Mouse (Mus musculus): ENCODE data around the gene Eomes. TPM values are rescaled to one million over a fixed set of nuclear protein-coding genes. Genes with fewer than 3 reads are reported as not detected.

The Eomes gene
- total and polyA plus RNA-seq, 2 experiments from 2014 or later, result 0.19 to 2.2 TPM

DNA sequence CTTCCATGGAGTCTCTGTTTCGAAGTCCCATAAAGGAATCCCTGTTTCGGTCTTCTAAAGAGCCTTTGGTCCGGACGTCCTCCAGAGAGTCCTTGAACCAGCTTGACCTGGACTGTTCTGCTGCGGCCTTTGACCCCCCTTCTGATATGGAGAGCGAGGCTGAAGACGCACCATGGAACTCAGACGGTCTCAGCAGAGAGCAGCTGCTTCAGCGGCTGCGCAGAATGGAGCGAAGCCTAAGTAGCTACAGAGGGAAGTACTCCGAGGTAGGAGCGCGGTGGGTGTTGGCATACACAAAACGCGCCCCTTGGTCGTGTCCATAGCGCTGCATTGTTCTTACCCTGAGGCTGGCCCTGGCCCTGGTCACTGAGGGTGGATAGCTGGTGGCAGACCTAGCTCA is 49.0 kb downstream of the Eomes start:
- WGBS, result 91% methylated on average over 18 of the region's 18 CpGs
- Histone ChIP-seq H3K9me3 (ENCODE audit: low read length) (no peaks in the 10 kb centered on the region), H3K36me3 (ENCODE audit: insufficient read depth, low read length) (peaks cover 41% of the 10 kb centered on the region), H3K4me2 (ENCODE audit: low read depth, low read length, poor library complexity, severe bottlenecking) (no peak overlapping the region), H3K27ac (ENCODE audit: low read depth, low read length) (no peak overlapping the region), H3K4me1 (ENCODE audit: insufficient read depth, low read length) (no peaks in the 10 kb centered on the region), H3K27me3 (ENCODE audit: insufficient read depth, low read length) (no peaks in the 10 kb centered on the region), H3K4me3 (ENCODE audit: low read depth, low read length) (no peak overlapping the region), H3K9ac (replicated peaks; ENCODE audit: low read length, poor library complexity, severe bottlenecking) (no peak overlapping the region)
- DNase-seq (ENCODE audit: low spot score), result no peak
- ATAC-seq (ENCODE audit: low FRiP score), result no peak
- TF ChIP-seq CTCF (IDR thresholded peaks at IDR 0.05), result no peak

DNA sequence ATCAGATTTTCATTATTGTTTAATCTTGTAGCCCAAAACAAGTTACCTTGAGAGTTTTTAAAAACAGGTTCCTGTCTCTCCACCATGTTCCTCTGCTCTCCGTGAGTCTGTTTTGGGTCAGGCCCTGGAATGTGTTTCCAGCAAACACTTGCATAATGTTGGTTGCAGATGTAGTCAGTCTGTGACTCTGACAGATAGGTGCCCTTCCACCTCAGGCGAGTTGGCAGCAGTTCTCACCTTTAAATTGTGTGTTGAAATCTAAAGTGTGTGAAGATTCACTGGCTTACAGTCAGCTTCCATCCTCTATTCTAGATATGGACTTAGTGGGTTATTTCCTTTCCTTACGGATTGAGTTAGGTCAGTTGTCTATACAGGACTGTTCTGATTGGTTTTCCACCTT is 51.8 kb downstream of the Eomes start:
- Histone ChIP-seq H3K4me1 (ENCODE audit: insufficient read depth, low read length) (no peaks in the 10 kb centered on the region), H3K4me2 (ENCODE audit: low read depth, low read length, poor library complexity, severe bottlenecking) (no peak overlapping the region), H3K27ac (ENCODE audit: low read depth, low read length) (no peak overlapping the region), H3K36me3 (ENCODE audit: insufficient read depth, low read length) (peaks cover 51% of the 10 kb centered on the region), H3K27me3 (ENCODE audit: insufficient read depth, low read length) (no peaks in the 10 kb centered on the region), H3K9me3 (ENCODE audit: low read length) (no peaks in the 10 kb centered on the region), H3K9ac (replicated peaks; ENCODE audit: low read length, poor library complexity, severe bottlenecking) (no peak overlapping the region), H3K4me3 (ENCODE audit: low read depth, low read length) (no peak overlapping the region)
- WGBS, result 93% methylated on average over 3 of the region's 3 CpGs
- no peak for DNase-seq (ENCODE audit: low spot score)
- ATAC-seq (ENCODE audit: low FRiP score), result no peak
- TF ChIP-seq CTCF (IDR thresholded peaks at IDR 0.05), result no peak

DNA sequence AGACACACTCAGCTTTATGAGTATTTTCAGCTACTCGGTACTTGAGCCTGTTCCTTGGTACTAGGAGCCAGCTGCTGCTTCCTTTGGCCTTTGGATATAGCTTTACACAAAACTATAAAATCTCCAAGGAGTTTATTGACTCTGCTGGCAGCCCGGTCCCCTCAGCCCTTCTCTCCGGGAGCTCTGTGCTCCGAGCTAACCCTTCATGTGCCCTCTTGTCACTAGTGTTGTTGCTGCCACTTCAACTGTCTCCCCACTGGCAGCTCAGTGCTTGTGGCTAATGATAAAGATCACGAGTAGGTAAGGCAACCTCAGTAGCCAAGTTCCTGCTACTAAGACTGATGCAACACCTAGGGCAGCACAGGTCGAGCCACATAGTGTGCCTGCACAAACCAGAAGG is 52.7 kb downstream of the Eomes start:
- Histone ChIP-seq H3K4me2 (ENCODE audit: low read depth, low read length, poor library complexity, severe bottlenecking) (no peak overlapping the region), H3K4me1 (ENCODE audit: insufficient read depth, low read length) (no peaks in the 10 kb centered on the region), H3K27ac (ENCODE audit: low read depth, low read length) (no peak overlapping the region), H3K9ac (replicated peaks; ENCODE audit: low read length, poor library complexity, severe bottlenecking) (no peak overlapping the region), H3K27me3 (ENCODE audit: insufficient read depth, low read length) (no peaks in the 10 kb centered on the region), H3K36me3 (ENCODE audit: insufficient read depth, low read length) (peaks cover 46% of the 10 kb centered on the region), H3K4me3 (ENCODE audit: low read depth, low read length) (no peak overlapping the region), H3K9me3 (ENCODE audit: low read length) (no peaks in the 10 kb centered on the region)
- no peak for TF ChIP-seq CTCF (IDR thresholded peaks at IDR 0.05)
- ATAC-seq (ENCODE audit: low FRiP score) (no peak), DNase-seq (ENCODE audit: low spot score) (no peak)
- 93% methylated on average over 6 of the region's 6 CpGs for WGBS

DNA sequence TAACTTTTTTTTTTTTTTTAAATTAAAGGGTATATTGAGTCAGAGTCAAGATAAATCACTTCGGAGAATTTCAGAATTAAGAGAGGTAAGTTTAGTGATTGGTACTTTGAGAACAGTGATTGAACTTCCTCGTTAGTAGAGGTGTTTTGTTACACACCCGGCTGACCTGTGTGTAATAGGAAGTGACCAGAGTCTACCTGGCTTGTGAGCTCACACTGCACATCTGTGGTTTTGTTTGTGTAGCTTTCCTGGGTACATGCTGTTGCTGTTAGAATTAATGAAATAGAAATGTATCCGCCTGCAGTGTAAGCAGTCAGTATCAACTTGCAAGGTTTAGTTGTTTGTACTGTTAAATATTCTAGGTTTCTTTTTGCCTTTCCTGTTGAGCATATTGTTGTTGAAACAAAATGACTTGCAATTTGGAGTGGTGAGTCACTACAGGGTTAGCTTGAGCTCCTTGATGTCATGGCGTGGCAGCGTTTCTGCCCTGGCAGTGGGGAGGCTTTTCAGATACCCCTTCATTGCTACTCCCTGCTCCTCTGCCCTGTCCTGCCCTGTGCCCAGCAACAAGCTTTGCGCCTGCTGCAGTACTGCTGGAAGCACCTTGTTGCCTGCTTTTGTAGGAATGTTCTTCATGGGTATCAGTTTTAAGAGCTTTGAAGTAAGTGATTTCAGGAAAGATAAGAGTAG is 54.6 kb downstream of the Eomes start:
- WGBS, result 94% methylated on average over 7 of the region's 7 CpGs
- H3K4me1 ChIP-seq (ENCODE audit: insufficient read depth, low read length), result no peaks in the 10 kb centered on the region
- H3K36me3 ChIP-seq (ENCODE audit: insufficient read depth, low read length), result peaks cover 47% of the 10 kb centered on the region
- no peak overlapping the region for H3K4me2 ChIP-seq (ENCODE audit: low read depth, low read length, poor library complexity, severe bottlenecking)
- TF ChIP-seq CTCF (IDR thresholded peaks at IDR 0.05), result no peak
- no peaks in the 10 kb centered on the region for H3K27me3 ChIP-seq (ENCODE audit: insufficient read depth, low read length)
- DNase-seq (ENCODE audit: low spot score) (no peak), ATAC-seq (ENCODE audit: low FRiP score) (no peak)
- no peak overlapping the region for H3K9ac ChIP-seq (replicated peaks; ENCODE audit: low read length, poor library complexity, severe bottlenecking)
- H3K4me3 ChIP-seq (ENCODE audit: low read depth, low read length), result no peak overlapping the region
- no peak overlapping the region for H3K27ac ChIP-seq (ENCODE audit: low read depth, low read length)
- H3K9me3 ChIP-seq (ENCODE audit: low read length), result no peaks in the 10 kb centered on the region

Other genes with a start within 250 kb of the Eomes start
- gene Golga4, start 28.1 kb downstream of the Eomes start, total RNA-seq (2014; rRNA removed), result 34.5 and 57.9 TPM in 2 replicates
- gene Golga4, start 28.1 kb downstream of the Eomes start, polyA plus RNA-seq (2015; fragmentation: Nextera tagmentation; extraction: Ambion mirVana), result 21.0 and 26.2 TPM in 2 replicates
- gene Itga9, start 128.5 kb downstream of the Eomes start, total RNA-seq (2014; rRNA removed), result 6.9 and 8.2 TPM in 2 replicates
- gene Itga9, start 128.5 kb downstream of the Eomes start, polyA plus RNA-seq (2015; fragmentation: Nextera tagmentation; extraction: Ambion mirVana), result 0.82 and 1.1 TPM in 2 replicates

Measured in midbrain, postnatal 0 days (tissue).